Mouse (Mus musculus): ENCODE data around the gene Gm28374. TPM values are rescaled to one million over a fixed set of nuclear protein-coding genes. Genes with fewer than 3 reads are reported as not detected.

The Gm28374 gene
- polyA plus RNA-seq, 1 experiment from 2014 or later = 0.72 TPM

- peak; percentile 40 for ATAC-seq
- Histone ChIP-seq H3K9ac (replicated peaks) (peak overlapping the region; percentile 97), H3K27me3 (ENCODE audit: insufficient read depth, low read length) (no peaks in the 10 kb centered on the region), H3K4me2 (ENCODE audit: low read depth, low read length) (peak overlapping the region; percentile 94), H3K4me3 (ENCODE audit: low read depth, low read length) (peak overlapping the region; percentile 89), H3K9me3 (ENCODE audit: low read length) (no peaks in the 10 kb centered on the region), H3K4me1 (ENCODE audit: insufficient read depth) (peaks cover 42% of the 10 kb centered on the region), H3K27ac (ENCODE audit: low read depth) (peak overlapping the region; percentile 98), H3K36me3 (replicated peaks; ENCODE audit: insufficient read depth, low read length) (peaks cover 10% of the 10 kb centered on the region; the same call in 1 of the 2 replicates)
- WGBS (ENCODE audit: insufficient replicate concordance) = under 1% methylated on average over 44 of the region's 44 CpGs
- TF ChIP-seq EP300 (IDR thresholded peaks at IDR 0.05; ENCODE audit: low read depth) (no peak), CTCF (IDR thresholded peaks at IDR 0.05; ENCODE audit: low read depth) (no peak)
- peak; percentile 77 for DNase-seq
These were observed 20.3 kb downstream of the Gm28374 start for GRCm38 (mm10) chr19:6061641-6062302.

DNA sequence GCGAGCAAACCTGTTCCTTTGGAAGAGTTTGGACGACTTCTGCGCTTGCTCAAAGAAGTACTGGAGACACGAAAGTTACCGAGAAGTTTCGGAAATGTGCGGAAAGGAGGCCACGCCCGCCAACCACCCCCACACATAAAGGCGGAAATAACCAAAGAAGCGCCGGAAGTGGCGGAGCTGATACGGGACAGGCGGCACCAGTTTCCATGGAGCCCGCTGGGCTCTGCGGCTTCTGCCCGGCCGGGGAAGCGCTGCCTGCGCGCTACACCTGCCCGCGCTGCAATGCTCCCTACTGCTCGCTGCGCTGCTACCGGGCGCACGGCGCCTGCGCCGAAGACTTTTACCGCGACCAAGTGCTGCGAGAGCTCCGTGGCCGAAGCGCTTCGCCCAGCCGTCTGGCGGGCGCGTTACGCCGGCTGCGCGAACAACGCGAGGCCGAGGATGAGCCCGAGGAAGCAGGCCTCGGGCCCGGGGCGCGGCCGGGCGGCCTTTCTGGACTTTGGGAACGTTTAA lies 21.0 kb downstream of the Gm28374 start, which contains the start of gene Znhit2:
TSS of gene Znhit2 (plus strand) at position 172 of the 513 bp plus-strand sequence.
- Histone ChIP-seq H3K9ac (replicated peaks) (peak within 1 kb of the TSS; percentile 97), H3K27me3 (ENCODE audit: insufficient read depth, low read length) (no peaks in the 10 kb centered on the region), H3K9me3 (ENCODE audit: low read length) (no peaks in the 10 kb centered on the region), H3K36me3 (replicated peaks; ENCODE audit: insufficient read depth, low read length) (peaks cover 13% of the 10 kb centered on the region; the same call in 1 of the 2 replicates), H3K4me2 (ENCODE audit: low read depth, low read length) (peak within 1 kb of the TSS; percentile 94), H3K4me1 (ENCODE audit: insufficient read depth) (peaks cover 43% of the 10 kb centered on the region), H3K27ac (ENCODE audit: low read depth) (peak within 1 kb of the TSS; percentile 98), H3K4me3 (ENCODE audit: low read depth, low read length) (peak within 1 kb of the TSS; percentile 89)
- WGBS (ENCODE audit: insufficient replicate concordance) = 0% methylated on average over 55 of the region's 58 CpGs
- DNase-seq (peak; percentile 94), ATAC-seq (peak; percentile 65)
- TF ChIP-seq EP300 (IDR thresholded peaks at IDR 0.05; ENCODE audit: low read depth) (no peak), CTCF (IDR thresholded peaks at IDR 0.05; ENCODE audit: low read depth) (peak; percentile 17; the same call in 1 of the 2 replicates)

- peak overlapping the region; percentile 66 for H3K4me2 ChIP-seq (ENCODE audit: low read depth, low read length)
- peaks cover 32% of the 10 kb centered on the region for H3K36me3 ChIP-seq (replicated peaks; ENCODE audit: insufficient read depth, low read length)
- DNase-seq (no peak), ATAC-seq (no peak)
- peak overlapping the region; percentile 75 for H3K27ac ChIP-seq (ENCODE audit: low read depth)
- H3K27me3 ChIP-seq (ENCODE audit: insufficient read depth, low read length) = no peaks in the 10 kb centered on the region
- peaks cover 42% of the 10 kb centered on the region for H3K4me1 ChIP-seq (ENCODE audit: insufficient read depth)
- peak overlapping the region; percentile 78 for H3K4me3 ChIP-seq (ENCODE audit: low read depth, low read length)
- TF ChIP-seq EP300 (IDR thresholded peaks at IDR 0.05; ENCODE audit: low read depth) (no peak), CTCF (IDR thresholded peaks at IDR 0.05; ENCODE audit: low read depth) (no peak)
- H3K9me3 ChIP-seq (ENCODE audit: low read length) = no peaks in the 10 kb centered on the region
- 59% methylated on average over 5 of the region's 5 CpGs for WGBS (ENCODE audit: insufficient replicate concordance)
- H3K9ac ChIP-seq (replicated peaks) = peak overlapping the region; percentile 94
These were observed 23.1 kb downstream of the Gm28374 start for GRCm38 (mm10) chr19:6058966-6059365.

GRCm38 (mm10) chr19:6058513-6058912 lies 23.5 kb downstream of the Gm28374 start:
- Histone ChIP-seq H3K27me3 (ENCODE audit: insufficient read depth, low read length) (no peaks in the 10 kb centered on the region), H3K27ac (ENCODE audit: low read depth) (peak overlapping the region; percentile 75), H3K9ac (replicated peaks) (peak overlapping the region; percentile 94), H3K9me3 (ENCODE audit: low read length) (no peaks in the 10 kb centered on the region), H3K4me1 (ENCODE audit: insufficient read depth) (peaks cover 40% of the 10 kb centered on the region), H3K4me2 (ENCODE audit: low read depth, low read length) (peak overlapping the region; percentile 66), H3K36me3 (replicated peaks; ENCODE audit: insufficient read depth, low read length) (peaks cover 36% of the 10 kb centered on the region), H3K4me3 (ENCODE audit: low read depth, low read length) (peak overlapping the region; percentile 78)
- DNase-seq = no peak
- TF ChIP-seq CTCF (IDR thresholded peaks at IDR 0.05; ENCODE audit: low read depth) (no peak), EP300 (IDR thresholded peaks at IDR 0.05; ENCODE audit: low read depth) (no peak)
- 17% methylated on average over 5 of the region's 5 CpGs for whole genome bisulfite sequencing (ENCODE audit: insufficient replicate concordance)
- no peak for ATAC-seq

DNA sequence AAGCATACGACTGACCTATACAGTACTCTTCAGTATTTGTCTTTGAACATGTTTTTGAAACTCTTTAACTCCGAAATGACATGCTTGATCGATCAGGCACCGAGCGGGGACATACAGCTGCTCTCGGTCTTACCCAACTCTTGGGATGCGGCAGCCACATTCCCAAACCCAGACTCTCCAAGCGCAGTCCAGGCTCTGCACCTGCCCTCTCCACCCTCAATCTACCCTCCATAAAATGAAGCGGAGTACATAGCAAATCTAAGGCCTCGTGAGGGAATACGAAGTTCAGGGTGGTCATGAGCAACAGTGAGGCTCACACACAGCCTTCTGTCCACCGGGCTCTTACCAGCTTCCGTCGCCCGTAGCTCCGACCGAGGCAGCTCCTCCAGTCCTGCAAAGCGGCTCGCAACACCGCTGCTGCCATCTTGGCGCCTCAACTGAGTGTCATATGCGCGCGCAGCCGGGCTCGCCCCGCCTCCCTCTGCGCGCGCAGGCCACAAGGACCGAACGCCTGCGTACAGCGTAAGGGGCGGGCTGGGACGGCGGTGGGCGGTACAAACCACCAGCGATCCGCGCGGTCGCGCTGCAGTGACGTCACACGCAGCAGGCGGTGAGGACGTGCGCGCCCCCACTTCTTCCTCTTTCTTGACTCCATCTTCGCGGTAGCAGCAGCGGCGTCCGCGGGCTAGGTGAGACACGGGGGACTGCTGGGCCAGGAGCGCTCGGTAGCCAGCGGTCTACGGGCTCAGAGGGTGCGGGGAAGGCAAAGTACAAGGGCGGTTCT lies 24.6 kb downstream of the Gm28374 start, which contains the start of the genes Mrpl49 and Fau:
TSS of gene Mrpl49 (minus strand) at position 473 of the 784 bp plus-strand sequence.
TSS of gene Fau (plus strand) at position 532 of the 784 bp plus-strand sequence.
- H3K4me1 ChIP-seq (ENCODE audit: insufficient read depth) = peaks cover 30% of the 10 kb centered on the region
- no peaks in the 10 kb centered on the region for H3K9me3 ChIP-seq (ENCODE audit: low read length)
- TF ChIP-seq CTCF (IDR thresholded peaks at IDR 0.05; ENCODE audit: low read depth) (0 out of 2 replicates have a peak, but pooled peaks have one; percentile 7), EP300 (IDR thresholded peaks at IDR 0.05; ENCODE audit: low read depth) (no peak; the same call in 1 of the 2 replicates)
- peak within 1 kb of the TSS; percentile 75 for H3K27ac ChIP-seq (ENCODE audit: low read depth)
- ATAC-seq (peak; percentile 79), DNase-seq (peak; percentile 99)
- H3K9ac ChIP-seq (replicated peaks) = peak within 1 kb of the TSS; percentile 94
- H3K27me3 ChIP-seq (ENCODE audit: insufficient read depth, low read length) = no peaks in the 10 kb centered on the region
- peaks cover 46% of the 10 kb centered on the region for H3K36me3 ChIP-seq (replicated peaks; ENCODE audit: insufficient read depth, low read length)
- peak within 1 kb of the TSS; percentile 78 for H3K4me3 ChIP-seq (ENCODE audit: low read depth, low read length)
- peak within 1 kb of the TSS; percentile 82 for H3K4me2 ChIP-seq (ENCODE audit: low read depth, low read length)
- 1% methylated on average over 63 of the region's 63 CpGs for WGBS (ENCODE audit: insufficient replicate concordance)
